Mouse (Mus musculus): Measurements from ENCODE around the gene Apoe. TPM values are rescaled to one million over a fixed set of nuclear protein-coding genes. Genes with fewer than 3 reads are reported as not detected.

Apoe gene
- polyA plus RNA-seq, 2 experiments from 2014 or later: 6.6 to 7.6 TPM

- no peak for ATAC-seq
These were observed 35.0 kb downstream of the Apoe start for GRCm38 (mm10) chr7:19663940-19664339.

GRCm38 (mm10) chr7:19652614-19653013 is 46.4 kb downstream of the Apoe start:
- ATAC-seq: no peak

- no peak for ATAC-seq
These were observed 47.8 kb downstream of the Apoe start for GRCm38 (mm10) chr7:19651063-19651786.

Other genes with a start within 250 kb of the Apoe start
- gene Mark4, start 240.4 kb downstream of the Apoe start, polyA plus RNA-seq (2017; shearing (Covaris generic)): 1 to 10 TPM in 1 of 2 experiments, under 1 TPM in 1; 0.91 to 1.3 TPM
- not detected for gene Exoc3l2, start 235.9 kb downstream of the Apoe start, polyA plus RNA-seq (2017; shearing (Covaris generic))
- under 1 TPM; 0.37 to 0.86 TPM for gene Bloc1s3, start 190.8 kb downstream of the Apoe start, polyA plus RNA-seq (2017; shearing (Covaris generic))
- gene Trappc6a, start 190.8 kb downstream of the Apoe start, polyA plus RNA-seq (2017; shearing (Covaris generic)): 10 to 100 TPM; 45.8 to 50.7 TPM
- not detected for gene Nkpd1, start 181.3 kb downstream of the Apoe start, polyA plus RNA-seq (2017; shearing (Covaris generic))
- 1 to 10 TPM; 1.9 to 2.8 TPM for gene Ppp1r37, start 136.1 kb downstream of the Apoe start, polyA plus RNA-seq (2017; shearing (Covaris generic))
- gene Zfp296, start 121.9 kb downstream of the Apoe start, polyA plus RNA-seq (2017; shearing (Covaris generic)): 1 to 10 TPM; 1.7 to 1.9 TPM
- 100 to 1,000 TPM in 1 of 2 experiments, 10 to 100 TPM in 1; 91.0 to 100 TPM for gene Gemin7, start 121.6 kb downstream of the Apoe start, polyA plus RNA-seq (2017; shearing (Covaris generic))
- gene Clasrp, start 94.7 kb downstream of the Apoe start, polyA plus RNA-seq (2017; shearing (Covaris generic)): 1 to 10 TPM; 9.0 to 9.4 TPM
- gene Relb, start 69.8 kb downstream of the Apoe start, polyA plus RNA-seq (2017; shearing (Covaris generic)): 10 to 100 TPM; 12.7 to 14.8 TPM
- 10 to 100 TPM; 24.4 to 28.1 TPM for gene Clptm1, start 34.2 kb downstream of the Apoe start, polyA plus RNA-seq (2017; shearing (Covaris generic))
- gene Apoc2, start 21.2 kb downstream of the Apoe start, polyA plus RNA-seq (2017; shearing (Covaris generic)): not detected
- not detected for gene Gm44805, start 17.8 kb downstream of the Apoe start, polyA plus RNA-seq (2017; shearing (Covaris generic))
- under 1 TPM in 1 of 2 experiments, not detected in 1; 0.36 TPM for gene Apoc4, start 17.7 kb downstream of the Apoe start, polyA plus RNA-seq (2017; shearing (Covaris generic))
- not detected for gene Apoc1, start 6.5 kb downstream of the Apoe start, polyA plus RNA-seq (2017; shearing (Covaris generic))
- gene Tomm40, start 16.2 kb upstream of the Apoe start, polyA plus RNA-seq (2017; shearing (Covaris generic)): 1 to 10 TPM; 3.7 to 6.9 TPM
- under 1 TPM in 1 of 2 experiments, not detected in 1; 0.12 TPM for gene Nectin2, start 51.3 kb upstream of the Apoe start, polyA plus RNA-seq (2017; shearing (Covaris generic))
- gene Bcam, start 71.8 kb upstream of the Apoe start, polyA plus RNA-seq (2017; shearing (Covaris generic)): 1 to 10 TPM; 2.5 to 3.7 TPM
- not detected for gene Cblc, start 97.6 kb upstream of the Apoe start, polyA plus RNA-seq (2017; shearing (Covaris generic))
- 10 to 100 TPM; 16.0 to 20.5 TPM for gene Bcl3, start 123.6 kb upstream of the Apoe start, polyA plus RNA-seq (2017; shearing (Covaris generic))
- not detected for gene Gm19345, start 152.8 kb upstream of the Apoe start, polyA plus RNA-seq (2017; shearing (Covaris generic))
- gene Ceacam16, start 162.1 kb upstream of the Apoe start, polyA plus RNA-seq (2017; shearing (Covaris generic)): not detected
- gene Ceacam19, start 188.8 kb upstream of the Apoe start, polyA plus RNA-seq (2017; shearing (Covaris generic)): not detected
- gene Pvr, start 222.0 kb upstream of the Apoe start, polyA plus RNA-seq (2017; shearing (Covaris generic)): 10 to 100 TPM; 22.2 to 24.7 TPM

Data from CD4-positive, CD25-positive, alpha-beta regulatory T cell, adult 4 months (primary cell).